Mouse (Mus musculus): ENCODE results near the gene Tle4. TPM values are rescaled to one million over a fixed set of nuclear protein-coding genes. Genes with fewer than 3 reads are reported as not detected.

The Tle4 gene
- total RNA-seq, 2 experiments from 2014 or later, result 37.1 to 43.9 TPM

- DNase-seq (ENCODE audit: extremely low spot score in 1 of 2, low spot score in 1 of 2), result no peak
These were observed 178.0 kb downstream of the Tle4 start for GRCm38 (mm10) chr19:14419886-14420285.

GRCm38 (mm10) chr19:14416845-14417244, 181.0 kb downstream of the Tle4 start:
- no peak for DNase-seq (ENCODE audit: extremely low spot score in 1 of 2, low spot score in 1 of 2)

- no peak for DNase-seq (ENCODE audit: extremely low spot score in 1 of 2, low spot score in 1 of 2)
These were observed 181.9 kb downstream of the Tle4 start for GRCm38 (mm10) chr19:14415996-14416395.

- no peak for DNase-seq (ENCODE audit: extremely low spot score in 1 of 2, low spot score in 1 of 2)
These were observed 182.9 kb downstream of the Tle4 start for GRCm38 (mm10) chr19:14414957-14415356.

- no peak for DNase-seq (ENCODE audit: extremely low spot score in 1 of 2, low spot score in 1 of 2)
These were observed 191.2 kb downstream of the Tle4 start for GRCm38 (mm10) chr19:14406603-14407002.

Measured in layer of hippocampus, postnatal 25 days (tissue).